Mouse (Mus musculus) neural tube, embryonic 13.5 days (tissue): ENCODE measurements around the gene Map3k6. TPM values are rescaled to one million over a fixed set of nuclear protein-coding genes. Genes with fewer than 3 reads are reported as not detected.

Experiments
- ATAC-seq: fragments of 200-750 bp; cut with Nextera tagmentation; 2 replicates; pipeline ENCODE4 v1.8.0; 2017; ENCODE audit warnings: low read depth, mild to moderate bottlenecking, moderate TSS enrichment, moderate library complexity
- H3K27ac ChIP-seq: fragments of 300-500 bp; sonication (generic); replicated peaks from 2 replicates; pipeline ENCODE4 v1.5.1; 2015; ENCODE audit warnings: moderate library complexity, mild to moderate bottlenecking, inconsistent platforms
- H3K27me3 ChIP-seq: fragments of 300-500 bp; sonication (generic); 2 replicates; pipeline ENCODE4 v1.6.1; 2015; ENCODE audit warnings: mild to moderate bottlenecking, inconsistent platforms
- H3K36me3 ChIP-seq: fragments of 300-500 bp; sonication (generic); 2 replicates; pipeline ENCODE4 v1.6.1; 2015; ENCODE audit warnings: mild to moderate bottlenecking, inconsistent platforms
- H3K4me1 ChIP-seq: fragments of 300-500 bp; sonication (generic); replicated peaks from 2 replicates; pipeline ENCODE4 v1.6.1; 2015; ENCODE audit warnings: inconsistent platforms
- H3K4me2 ChIP-seq: fragments of 300-500 bp; sonication (generic); 2 replicates; pipeline ENCODE4 v1.6.1; 2015; ENCODE audit warnings: inconsistent platforms, mild to moderate bottlenecking, moderate library complexity
- H3K4me3 ChIP-seq: fragments of 300-500 bp; sonication (generic); 2 replicates; pipeline ENCODE4 v1.5.1; 2015; ENCODE audit warnings: mild to moderate bottlenecking, inconsistent platforms
- H3K9ac ChIP-seq: fragments of 300-500 bp; sonication (generic); 2 replicates; pipeline ENCODE4 v1.6.1; 2015; ENCODE audit warnings: moderate library complexity, mild to moderate bottlenecking, inconsistent platforms
- H3K9me3 ChIP-seq: fragments of 300-500 bp; sonication (generic); 2 replicates; pipeline ENCODE4 v1.6.1; 2016; ENCODE audit warnings: inconsistent platforms
- WGBS: fragments of 180-500 bp; shearing (Covaris S2); methylation state at CpG from one replicate; pipeline ENCODE4 v1.1.7; 2015; 5-methylcytosine and 5-hydroxymethylcytosine counted together
- polyA plus RNA-seq: library from polyadenylated mRNA; unstranded; fragments of >200 nt; fragmentation: Nextera tagmentation; extraction: Ambion mirVana; gene quantifications from 2 replicates; pipeline ENCODE4 v1.2.1, GENCODE M21; 2015

The Map3k6 gene
- 1.9 and 2.7 TPM in 2 replicates for polyA plus RNA-seq

- Histone ChIP-seq H3K27ac (no peak within 1 kb of the TSS), H3K4me1 (peaks cover 10% of the 10 kb centered on the region), H3K4me3 (peak within 1 kb of the TSS; percentile 53), H3K4me2 (peak within 1 kb of the TSS; percentile 79), H3K36me3 (no peaks in the 10 kb centered on the region), H3K9me3 (no peaks in the 10 kb centered on the region), H3K9ac (peak within 1 kb of the TSS; percentile 68), H3K27me3 (peaks cover 63% of the 10 kb centered on the region)
- 3% methylated on average over 16 of the region's 16 CpGs for WGBS
- peak; percentile 38; the same call in 1 of the 2 replicates for ATAC-seq
These were observed at the start of gene Map3k6 for GRCm38 (mm10) chr4:133240490-133240921. Gene Map3k6 (plus strand): TSS chr4:133240818.

- H3K36me3 ChIP-seq, result peaks cover 67% of the 10 kb centered on the region
These were observed 46.1 kb upstream of the Map3k6 start for GRCm38 (mm10) chr4:133194482-133194881.

GRCm38 (mm10) chr4:133195014-133195413 lies 45.6 kb upstream of the Map3k6 start:
- WGBS, result 91% methylated on average over 4 of the region's 4 CpGs
- Histone ChIP-seq H3K27me3 (no peaks in the 10 kb centered on the region), H3K4me2 (no peak overlapping the region), H3K9me3 (no peaks in the 10 kb centered on the region), H3K4me1 (peaks cover 41% of the 10 kb centered on the region), H3K4me3 (no peak overlapping the region), H3K36me3 (peaks cover 63% of the 10 kb centered on the region), H3K9ac (no peak overlapping the region), H3K27ac (no peak overlapping the region)
- no peak for ATAC-seq

More at GRCm38 (mm10) chr4:133194482-133194881, 46.1 kb upstream of the Map3k6 start:
- H3K4me2 ChIP-seq, result no peak overlapping the region
- no peaks in the 10 kb centered on the region for H3K27me3 ChIP-seq
- no peak overlapping the region for H3K27ac ChIP-seq
- H3K4me3 ChIP-seq, result no peak overlapping the region
- H3K4me1 ChIP-seq, result peaks cover 35% of the 10 kb centered on the region
- H3K9ac ChIP-seq, result no peak overlapping the region
- WGBS, result 91% methylated on average over 10 of the region's 11 CpGs
- H3K9me3 ChIP-seq, result no peaks in the 10 kb centered on the region
- ATAC-seq, result no peak

GRCm38 (mm10) chr4:133196136-133196535 lies 44.5 kb upstream of the Map3k6 start:
- 86% methylated on average over 2 of the region's 2 CpGs for WGBS
- 0 out of 2 replicates have a peak overlapping the region, but pooled peaks have one; percentile 57 for H3K9ac ChIP-seq

GRCm38 (mm10) chr4:133196852-133197251 lies 43.8 kb upstream of the Map3k6 start:
- WGBS, result 10% methylated on average over 7 of the region's 7 CpGs
- Histone ChIP-seq H3K4me3 (no peak overlapping the region), H3K27me3 (no peaks in the 10 kb centered on the region), H3K4me2 (no peak overlapping the region), H3K9ac (peak overlapping the region; percentile 57), H3K36me3 (peaks cover 45% of the 10 kb centered on the region), H3K9me3 (no peaks in the 10 kb centered on the region), H3K4me1 (peaks cover 55% of the 10 kb centered on the region), H3K27ac (peak overlapping the region; percentile 89)
- peak; percentile 23; the same call in 1 of the 2 replicates for ATAC-seq

More at GRCm38 (mm10) chr4:133196136-133196535, 44.5 kb upstream of the Map3k6 start:
- Histone ChIP-seq H3K4me3 (no peak overlapping the region), H3K27me3 (no peaks in the 10 kb centered on the region), H3K9me3 (no peaks in the 10 kb centered on the region), H3K4me1 (peaks cover 52% of the 10 kb centered on the region), H3K4me2 (no peak overlapping the region), H3K36me3 (peaks cover 52% of the 10 kb centered on the region), H3K27ac (peak overlapping the region; percentile 89)
- no peak for ATAC-seq

- Histone ChIP-seq H3K4me2 (no peak overlapping the region), H3K27me3 (no peaks in the 10 kb centered on the region), H3K9ac (peak overlapping the region; percentile 57), H3K36me3 (peaks cover 40% of the 10 kb centered on the region), H3K4me1 (peaks cover 55% of the 10 kb centered on the region), H3K4me3 (no peak overlapping the region), H3K9me3 (no peaks in the 10 kb centered on the region), H3K27ac (peak overlapping the region; percentile 89)
- peak; percentile 21; the same call in 1 of the 2 replicates for ATAC-seq
- 8% methylated on average over 5 of the region's 5 CpGs for WGBS
These were observed 43.3 kb upstream of the Map3k6 start for GRCm38 (mm10) chr4:133197355-133197754.

GRCm38 (mm10) chr4:133197801-133198286 lies 42.8 kb upstream of the Map3k6 start:
- no peaks in the 10 kb centered on the region for H3K9me3 ChIP-seq
- H3K4me3 ChIP-seq, result no peak overlapping the region
- peak overlapping the region; percentile 89 for H3K27ac ChIP-seq
- 0 out of 2 replicates have a peak overlapping the region, but pooled peaks have one; percentile 14 for H3K4me2 ChIP-seq
- 19% methylated on average over 13 of the region's 13 CpGs for WGBS
- H3K36me3 ChIP-seq, result peaks cover 35% of the 10 kb centered on the region
- H3K4me1 ChIP-seq, result peaks cover 55% of the 10 kb centered on the region
- peak overlapping the region; percentile 57 for H3K9ac ChIP-seq
- H3K27me3 ChIP-seq, result no peaks in the 10 kb centered on the region
- 0 out of 2 replicates have a peak, but pooled peaks have one; percentile 19 for ATAC-seq

GRCm38 (mm10) chr4:133198337-133199180 lies 42.1 kb upstream of the Map3k6 start:
- Histone ChIP-seq H3K36me3 (peaks cover 28% of the 10 kb centered on the region), H3K27me3 (no peaks in the 10 kb centered on the region), H3K4me2 (no peak overlapping the region), H3K4me1 (peaks cover 57% of the 10 kb centered on the region), H3K4me3 (no peak overlapping the region), H3K27ac (peak overlapping the region; percentile 89), H3K9me3 (no peaks in the 10 kb centered on the region), H3K9ac (peak overlapping the region; percentile 57)
- ATAC-seq, result peak; percentile 9; the same call in 1 of the 2 replicates
- 11% methylated on average over 19 of the region's 19 CpGs for WGBS

- no peak overlapping the region for H3K27ac ChIP-seq
- ATAC-seq, result no peak
- 74% methylated on average over 6 of the region's 6 CpGs for WGBS
- peaks cover 67% of the 10 kb centered on the region for H3K4me1 ChIP-seq
- no peaks in the 10 kb centered on the region for H3K27me3 ChIP-seq
- H3K4me3 ChIP-seq, result no peak overlapping the region
- H3K9ac ChIP-seq, result no peak overlapping the region
- H3K36me3 ChIP-seq, result peaks cover 22% of the 10 kb centered on the region
- H3K4me2 ChIP-seq, result no peak overlapping the region
- H3K9me3 ChIP-seq, result no peaks in the 10 kb centered on the region
These were observed 40.9 kb upstream of the Map3k6 start for GRCm38 (mm10) chr4:133199743-133200142.

- peaks cover 18% of the 10 kb centered on the region for H3K36me3 ChIP-seq
- H3K4me3 ChIP-seq, result no peak overlapping the region
- no peak overlapping the region for H3K4me2 ChIP-seq
- 48% methylated on average over 21 of the region's 21 CpGs for WGBS
- no peaks in the 10 kb centered on the region for H3K9me3 ChIP-seq
- 0 out of 2 replicates have a peak overlapping the region, but pooled peaks have one; percentile 23 for H3K9ac ChIP-seq
- no peaks in the 10 kb centered on the region for H3K27me3 ChIP-seq
- peaks cover 70% of the 10 kb centered on the region for H3K4me1 ChIP-seq
- ATAC-seq, result no peak
- H3K27ac ChIP-seq, result peak overlapping the region; percentile 62
These were observed 40.3 kb upstream of the Map3k6 start for GRCm38 (mm10) chr4:133200343-133200742.

- no peak for ATAC-seq
- Histone ChIP-seq H3K4me2 (no peak overlapping the region), H3K9ac (0 out of 2 replicates have a peak overlapping the region, but pooled peaks have one; percentile 23)
These were observed 39.4 kb upstream of the Map3k6 start for GRCm38 (mm10) chr4:133201006-133201771.

More at GRCm38 (mm10) chr4:133201006-133201771, 39.4 kb upstream of the Map3k6 start:
- Histone ChIP-seq H3K36me3 (peaks cover 9% of the 10 kb centered on the region), H3K27me3 (no peaks in the 10 kb centered on the region), H3K9me3 (no peaks in the 10 kb centered on the region), H3K27ac (peak overlapping the region; percentile 62), H3K4me3 (no peak overlapping the region), H3K4me1 (peaks cover 68% of the 10 kb centered on the region)
- WGBS, result 67% methylated on average over 8 of the region's 8 CpGs
